Mouse (Mus musculus) granulocyte monocyte progenitor cell, adult 5-6 weeks (primary cell): ENCODE data around the gene Gjb6. TPM values are rescaled to one million over a fixed set of nuclear protein-coding genes. Genes with fewer than 3 reads are reported as not detected.

Experiments used
- ATAC-seq: replicated peaks from 2 replicates; pipeline ENCODE4 v1.8.0; 2016; ENCODE audit warnings: mild to moderate bottlenecking, moderate TSS enrichment, inconsistent platforms; ENCODE audit not compliant: poor library complexity, severe bottlenecking
- total RNA-seq, 2 experiments: library from RNA; stranded (forward) in 1 of 2; stranded (reverse) in 1 of 2; fragments of 200-712, 200-1000 nt in 1 of 2; fragments of >200 nt in 1 of 2; fragmentation: Nextera tagmentation in 1 of 2; gene quantifications; 2 replicates each; pipeline ENCODE4 v1.2.3; 2014 to 2017

The Gjb6 gene
- total RNA-seq, 2 experiments from 2014 or later = not detected

- ATAC-seq = no peak
Measured at GRCm38 (mm10) chr14:57090001-57090400, 43.4 kb downstream of the Gjb6 start.

GRCm38 (mm10) chr14:57089107-57089506 is 44.3 kb downstream of the Gjb6 start:
- ATAC-seq = no peak

- peak; percentile 30; the same call in 1 of the 2 replicates for ATAC-seq
Measured at GRCm38 (mm10) chr14:57084180-57084668, 49.2 kb downstream of the Gjb6 start.

DNA sequence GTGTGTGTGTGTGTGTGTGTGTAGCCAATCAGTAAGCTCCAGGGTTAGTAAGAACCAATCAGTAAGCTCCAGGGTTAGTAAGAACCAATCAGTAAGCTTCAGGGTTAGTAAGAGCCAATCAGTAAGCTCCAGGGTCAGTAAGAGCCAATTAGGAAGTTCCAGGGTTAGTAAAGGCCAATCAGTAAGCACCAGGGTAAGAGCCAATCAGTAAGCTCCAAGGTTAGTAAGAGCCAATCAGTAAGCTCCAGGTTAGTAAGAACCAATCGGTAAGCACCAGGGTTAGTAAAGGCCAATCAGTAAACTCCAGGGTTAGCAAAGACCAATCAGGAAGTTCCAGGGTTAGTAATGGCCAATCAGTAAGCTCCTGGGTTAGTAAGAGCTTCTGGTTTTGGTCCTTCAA is 50.5 kb downstream of the Gjb6 start:
- no peak for ATAC-seq

DNA sequence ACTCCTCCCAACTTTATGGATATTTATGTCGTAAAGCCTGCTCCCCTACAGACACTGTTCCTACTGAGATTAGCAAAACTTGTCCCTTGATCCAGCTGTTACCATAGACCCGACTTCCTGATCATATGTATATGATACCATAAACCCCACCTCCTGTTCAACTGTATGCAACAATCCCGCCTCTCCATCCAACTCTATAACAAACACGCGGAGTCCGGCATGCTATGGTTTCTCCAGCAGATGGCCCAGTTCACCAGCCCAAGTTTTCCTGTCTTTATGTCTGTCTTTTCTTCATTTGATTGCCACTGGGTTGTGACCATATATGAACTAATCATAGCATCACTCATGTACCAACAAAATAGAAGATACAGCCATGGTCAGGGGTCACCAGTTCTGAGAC is 57.9 kb downstream of the Gjb6 start:
- no peak for ATAC-seq

Other genes with a start within 250 kb of the Gjb6 start
- gene Zmym2, start 247.0 kb downstream of the Gjb6 start, total RNA-seq (2014; fragmentation: Nextera tagmentation) = 58.6 and 64.5 TPM in 2 replicates
- 31.7 and 33.8 TPM in 2 replicates for gene Zmym2, start 247.0 kb downstream of the Gjb6 start, total RNA-seq (2017)
- not detected in 2 replicates for gene Gja3, start 75.5 kb downstream of the Gjb6 start, total RNA-seq (2014; fragmentation: Nextera tagmentation)
- gene Gja3, start 75.5 kb downstream of the Gjb6 start, total RNA-seq (2017) = not detected in 2 replicates
- gene Gjb2, start 28.9 kb downstream of the Gjb6 start, total RNA-seq (2014; fragmentation: Nextera tagmentation) = not detected in 2 replicates
- gene Gjb2, start 28.9 kb downstream of the Gjb6 start, total RNA-seq (2017) = not detected in 2 replicates
- not detected in 2 replicates for gene Gm4491, start 17.7 kb downstream of the Gjb6 start, total RNA-seq (2014; fragmentation: Nextera tagmentation)
- gene Gm4491, start 17.7 kb downstream of the Gjb6 start, total RNA-seq (2017) = not detected in 2 replicates